Mouse (Mus musculus): ENCODE data around the gene E130308A19Rik. TPM values are rescaled to one million over a fixed set of nuclear protein-coding genes. Genes with fewer than 3 reads are reported as not detected.

Gene E130308A19Rik
- polyA plus RNA-seq, 1 experiment from 2014 or later: 35.6 TPM

DNA sequence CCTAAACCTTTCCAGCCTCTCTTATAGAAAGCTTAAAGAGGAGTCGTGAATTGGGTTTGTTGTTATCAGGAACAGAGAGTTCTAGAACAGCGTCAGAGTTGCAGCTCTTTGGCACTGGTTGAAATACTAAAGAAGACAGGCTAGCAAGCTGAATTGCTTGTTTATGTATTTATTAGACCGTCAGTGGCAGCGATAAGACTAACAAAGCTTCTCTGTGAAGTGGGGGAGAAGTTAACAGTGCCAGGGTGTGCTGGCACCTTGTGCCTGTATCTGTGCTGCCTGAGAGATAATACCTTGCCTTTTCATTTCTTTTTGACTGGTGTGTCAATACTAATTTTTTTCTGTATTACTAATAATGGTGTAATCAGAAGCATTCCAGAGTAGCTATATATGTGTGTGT lies 2.2 kb downstream of the E130308A19Rik start:
- Histone ChIP-seq H3K4me1 (ENCODE audit: control insufficient read depth, insufficient read depth, low read length) (peaks cover 5% of the 10 kb centered on the region), H3K9me3 (ENCODE audit: control insufficient read depth, low read length) (no peaks in the 10 kb centered on the region), H3K27me3 (ENCODE audit: control insufficient read depth, insufficient read depth, low read length) (no peaks in the 10 kb centered on the region), H3K9ac (ENCODE audit: low read length) (no peak overlapping the region), H3K4me2 (ENCODE audit: low read depth, severe bottlenecking) (no peak overlapping the region), H3K36me3 (ENCODE audit: control insufficient read depth, insufficient read depth, low read length) (no peaks in the 10 kb centered on the region), H3K4me3 (ENCODE audit: low read depth, low read length) (no peak overlapping the region), H3K27ac (replicated peaks; ENCODE audit: low read depth, low read length) (no peak overlapping the region)
- no peak for ATAC-seq (ENCODE audit: insufficient number of reproducible peaks, low FRiP score, low TSS enrichment, low read depth)
- no peak for DNase-seq (ENCODE audit: low spot score)
- 76% methylated on average over 4 of the region's 4 CpGs for WGBS

GRCm38 (mm10) chr4:59629076-59629874 lies 3.3 kb downstream of the E130308A19Rik start:
- H3K9me3 ChIP-seq (ENCODE audit: control insufficient read depth, low read length): no peaks in the 10 kb centered on the region
- no peak for ATAC-seq (ENCODE audit: insufficient number of reproducible peaks, low FRiP score, low TSS enrichment, low read depth)
- no peak for DNase-seq (ENCODE audit: low spot score)
- no peak overlapping the region for H3K9ac ChIP-seq (ENCODE audit: low read length)
- H3K36me3 ChIP-seq (ENCODE audit: control insufficient read depth, insufficient read depth, low read length): no peaks in the 10 kb centered on the region
- H3K4me2 ChIP-seq (ENCODE audit: low read depth, severe bottlenecking): no peak overlapping the region
- no peak overlapping the region for H3K4me3 ChIP-seq (ENCODE audit: low read depth, low read length)
- H3K27ac ChIP-seq (replicated peaks; ENCODE audit: low read depth, low read length): no peak overlapping the region
- no peaks in the 10 kb centered on the region for H3K27me3 ChIP-seq (ENCODE audit: control insufficient read depth, insufficient read depth, low read length)
- peaks cover 5% of the 10 kb centered on the region for H3K4me1 ChIP-seq (ENCODE audit: control insufficient read depth, insufficient read depth, low read length)
- 34% methylated on average over 7 of the region's 7 CpGs for WGBS

- ATAC-seq (ENCODE audit: insufficient number of reproducible peaks, low FRiP score, low TSS enrichment, low read depth): no peak
- H3K4me3 ChIP-seq (ENCODE audit: low read depth, low read length): no peak overlapping the region
- DNase-seq (ENCODE audit: low spot score): no peak
- H3K4me2 ChIP-seq (ENCODE audit: low read depth, severe bottlenecking): no peak overlapping the region
- 68% methylated on average over 9 of the region's 9 CpGs for WGBS
- H3K36me3 ChIP-seq (ENCODE audit: control insufficient read depth, insufficient read depth, low read length): no peaks in the 10 kb centered on the region
- H3K27me3 ChIP-seq (ENCODE audit: control insufficient read depth, insufficient read depth, low read length): no peaks in the 10 kb centered on the region
- H3K27ac ChIP-seq (replicated peaks; ENCODE audit: low read depth, low read length): no peak overlapping the region
- no peak overlapping the region for H3K9ac ChIP-seq (ENCODE audit: low read length)
- peaks cover 5% of the 10 kb centered on the region for H3K4me1 ChIP-seq (ENCODE audit: control insufficient read depth, insufficient read depth, low read length)
- no peaks in the 10 kb centered on the region for H3K9me3 ChIP-seq (ENCODE audit: control insufficient read depth, low read length)
Observed at GRCm38 (mm10) chr4:59630122-59630521, 4.1 kb downstream of the E130308A19Rik start.

GRCm38 (mm10) chr4:59634532-59634931 lies 8.5 kb downstream of the E130308A19Rik start:
- no peaks in the 10 kb centered on the region for H3K27me3 ChIP-seq (ENCODE audit: control insufficient read depth, insufficient read depth, low read length)
- H3K9ac ChIP-seq (ENCODE audit: low read length): no peak overlapping the region
- H3K4me1 ChIP-seq (ENCODE audit: control insufficient read depth, insufficient read depth, low read length): no peaks in the 10 kb centered on the region
- 80% methylated on average over 1 of the region's 1 CpGs for WGBS
- no peaks in the 10 kb centered on the region for H3K36me3 ChIP-seq (ENCODE audit: control insufficient read depth, insufficient read depth, low read length)
- DNase-seq (ENCODE audit: low spot score): no peak
- H3K9me3 ChIP-seq (ENCODE audit: control insufficient read depth, low read length): no peaks in the 10 kb centered on the region
- H3K27ac ChIP-seq (replicated peaks; ENCODE audit: low read depth, low read length): no peak overlapping the region
- no peak overlapping the region for H3K4me3 ChIP-seq (ENCODE audit: low read depth, low read length)
- no peak for ATAC-seq (ENCODE audit: insufficient number of reproducible peaks, low FRiP score, low TSS enrichment, low read depth)
- H3K4me2 ChIP-seq (ENCODE audit: low read depth, severe bottlenecking): no peak overlapping the region

GRCm38 (mm10) chr4:59639163-59639562 lies 13.2 kb downstream of the E130308A19Rik start:
- no peaks in the 10 kb centered on the region for H3K4me1 ChIP-seq (ENCODE audit: control insufficient read depth, insufficient read depth, low read length)
- H3K4me2 ChIP-seq (ENCODE audit: low read depth, severe bottlenecking): no peak overlapping the region
- H3K36me3 ChIP-seq (ENCODE audit: control insufficient read depth, insufficient read depth, low read length): no peaks in the 10 kb centered on the region
- no peak overlapping the region for H3K4me3 ChIP-seq (ENCODE audit: low read depth, low read length)
- H3K27me3 ChIP-seq (ENCODE audit: control insufficient read depth, insufficient read depth, low read length): no peaks in the 10 kb centered on the region
- no peak overlapping the region for H3K9ac ChIP-seq (ENCODE audit: low read length)
- ATAC-seq (ENCODE audit: insufficient number of reproducible peaks, low FRiP score, low TSS enrichment, low read depth) (no peak), DNase-seq (ENCODE audit: low spot score) (no peak)
- no peak overlapping the region for H3K27ac ChIP-seq (replicated peaks; ENCODE audit: low read depth, low read length)
- H3K9me3 ChIP-seq (ENCODE audit: control insufficient read depth, low read length): no peaks in the 10 kb centered on the region

DNA sequence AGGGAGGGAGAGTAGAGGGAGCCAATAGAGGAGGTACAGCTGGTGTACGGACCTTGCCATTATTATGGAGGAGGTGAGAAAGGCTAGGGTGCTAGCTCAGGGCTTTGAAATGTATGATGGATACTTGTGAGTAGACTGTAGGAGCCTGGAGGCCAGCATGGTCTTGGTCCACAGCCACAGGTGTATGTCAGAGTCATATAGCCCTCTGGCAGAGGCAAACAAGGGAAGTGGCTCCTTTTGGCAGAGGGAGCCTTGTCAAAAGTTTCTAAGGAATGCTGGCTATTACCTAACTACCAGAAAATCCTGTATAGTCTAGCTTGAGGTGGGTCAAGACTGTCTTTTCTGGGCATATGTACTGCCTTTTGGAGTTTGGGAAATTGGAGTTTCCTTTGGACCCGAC lies 14.7 kb downstream of the E130308A19Rik start:
- Histone ChIP-seq H3K4me3 (ENCODE audit: low read depth, low read length) (no peak overlapping the region), H3K4me1 (ENCODE audit: control insufficient read depth, insufficient read depth, low read length) (0 out of 2 replicates have a peak, but pooled peaks cover 3% of the 10 kb centered on the region), H3K4me2 (ENCODE audit: low read depth, severe bottlenecking) (no peak overlapping the region), H3K27me3 (ENCODE audit: control insufficient read depth, insufficient read depth, low read length) (no peaks in the 10 kb centered on the region), H3K27ac (replicated peaks; ENCODE audit: low read depth, low read length) (no peak overlapping the region), H3K36me3 (ENCODE audit: control insufficient read depth, insufficient read depth, low read length) (no peaks in the 10 kb centered on the region), H3K9me3 (ENCODE audit: control insufficient read depth, low read length) (no peaks in the 10 kb centered on the region), H3K9ac (ENCODE audit: low read length) (no peak overlapping the region)
- ATAC-seq (ENCODE audit: insufficient number of reproducible peaks, low FRiP score, low TSS enrichment, low read depth) (no peak), DNase-seq (ENCODE audit: low spot score) (no peak)
- WGBS: 86% methylated on average over 2 of the region's 2 CpGs

DNA sequence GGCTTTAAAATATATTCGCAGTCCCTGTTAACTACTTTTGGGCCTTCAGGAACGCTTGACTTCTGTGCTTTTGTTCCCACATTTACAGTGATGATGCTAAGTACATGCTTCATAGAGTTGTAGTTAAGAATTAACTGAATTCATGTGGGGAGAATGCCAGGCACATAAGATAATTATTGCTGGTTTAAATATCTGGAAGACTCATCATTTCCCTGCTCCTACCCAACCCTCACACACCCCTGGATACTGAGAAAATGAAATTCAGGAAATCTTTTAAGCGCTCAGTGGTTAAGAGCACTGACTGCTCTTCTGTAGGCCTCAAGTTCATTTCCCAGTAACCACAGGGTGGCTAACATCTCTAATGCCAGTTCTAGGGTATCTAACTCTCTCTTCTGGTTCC lies 16.0 kb downstream of the E130308A19Rik start:
- H3K9ac ChIP-seq (ENCODE audit: low read length): no peak overlapping the region
- H3K4me1 ChIP-seq (ENCODE audit: control insufficient read depth, insufficient read depth, low read length): 0 out of 2 replicates have a peak, but pooled peaks cover 3% of the 10 kb centered on the region
- no peak overlapping the region for H3K4me2 ChIP-seq (ENCODE audit: low read depth, severe bottlenecking)
- 94% methylated on average over 3 of the region's 3 CpGs for WGBS
- H3K9me3 ChIP-seq (ENCODE audit: control insufficient read depth, low read length): no peaks in the 10 kb centered on the region
- H3K4me3 ChIP-seq (ENCODE audit: low read depth, low read length): no peak overlapping the region
- DNase-seq (ENCODE audit: low spot score): no peak
- no peak for ATAC-seq (ENCODE audit: insufficient number of reproducible peaks, low FRiP score, low TSS enrichment, low read depth)
- H3K36me3 ChIP-seq (ENCODE audit: control insufficient read depth, insufficient read depth, low read length): no peaks in the 10 kb centered on the region
- H3K27me3 ChIP-seq (ENCODE audit: control insufficient read depth, insufficient read depth, low read length): no peaks in the 10 kb centered on the region
- H3K27ac ChIP-seq (replicated peaks; ENCODE audit: low read depth, low read length): no peak overlapping the region

- ATAC-seq (ENCODE audit: insufficient number of reproducible peaks, low FRiP score, low TSS enrichment, low read depth): no peak
- H3K27me3 ChIP-seq (ENCODE audit: control insufficient read depth, insufficient read depth, low read length): no peaks in the 10 kb centered on the region
- H3K4me1 ChIP-seq (ENCODE audit: control insufficient read depth, insufficient read depth, low read length): 0 out of 2 replicates have a peak, but pooled peaks cover 3% of the 10 kb centered on the region
Observed at GRCm38 (mm10) chr4:59642657-59643056, 16.6 kb downstream of the E130308A19Rik start.

GRCm38 (mm10) chr4:59644431-59644830 lies 18.4 kb downstream of the E130308A19Rik start:
- ATAC-seq (ENCODE audit: insufficient number of reproducible peaks, low FRiP score, low TSS enrichment, low read depth): no peak
- H3K27me3 ChIP-seq (ENCODE audit: control insufficient read depth, insufficient read depth, low read length): no peaks in the 10 kb centered on the region
- no peaks in the 10 kb centered on the region for H3K36me3 ChIP-seq (ENCODE audit: control insufficient read depth, insufficient read depth, low read length)
- 92% methylated on average over 3 of the region's 3 CpGs for WGBS
- no peak overlapping the region for H3K27ac ChIP-seq (replicated peaks; ENCODE audit: low read depth, low read length)
- no peak overlapping the region for H3K4me3 ChIP-seq (ENCODE audit: low read depth, low read length)
- no peak overlapping the region for H3K4me2 ChIP-seq (ENCODE audit: low read depth, severe bottlenecking)
- no peak overlapping the region for H3K9ac ChIP-seq (ENCODE audit: low read length)
- H3K4me1 ChIP-seq (ENCODE audit: control insufficient read depth, insufficient read depth, low read length): 0 out of 2 replicates have a peak, but pooled peaks cover 3% of the 10 kb centered on the region
- no peak for DNase-seq (ENCODE audit: low spot score)
- H3K9me3 ChIP-seq (ENCODE audit: control insufficient read depth, low read length): no peaks in the 10 kb centered on the region

More at GRCm38 (mm10) chr4:59642657-59643056, 16.6 kb downstream of the E130308A19Rik start:
- 85% methylated on average over 2 of the region's 2 CpGs for WGBS
- no peaks in the 10 kb centered on the region for H3K9me3 ChIP-seq (ENCODE audit: control insufficient read depth, low read length)
- no peak overlapping the region for H3K27ac ChIP-seq (replicated peaks; ENCODE audit: low read depth, low read length)
- H3K36me3 ChIP-seq (ENCODE audit: control insufficient read depth, insufficient read depth, low read length): no peaks in the 10 kb centered on the region
- no peak overlapping the region for H3K4me3 ChIP-seq (ENCODE audit: low read depth, low read length)
- no peak overlapping the region for H3K4me2 ChIP-seq (ENCODE audit: low read depth, severe bottlenecking)
- no peak overlapping the region for H3K9ac ChIP-seq (ENCODE audit: low read length)
- DNase-seq (ENCODE audit: low spot score): no peak
